In genomic region chr5:96911550-96912253, GRCm38 (mm10) we compare ENCODE assay signal across 8 mouse cellular contexts.
A peak's percentile ranks its signal among the peaks of the same experiment; 100 is the strongest.
DNase-seq lines count a peak whose midpoint lies in the region; ATAC-seq lines count a peak whose summit lies in the region.

No protein-coding gene starts in this region.

- peak; percentile 52; the same call in 1 of the 2 replicates for ATAC-seq in heart, embryonic 13.5 days (ENCODE audit: extremely low read depth, insufficient number of reproducible peaks, low FRiP score, low TSS enrichment)
- no peak for ATAC-seq in cerebellum, adult (ENCODE audit: insufficient number of reproducible peaks, low FRiP score, low TSS enrichment)

- 45% methylated on average over 13 of the region's 13 CpGs for WGBS in heart, embryonic 13.5 days

- no peaks in the 10 kb centered on the region for H3K9me3 ChIP-seq in heart, embryonic 13.5 days

- no peaks in the 10 kb centered on the region for H3K36me3 ChIP-seq in heart, embryonic 13.5 days

- H3K4me3 ChIP-seq in heart, embryonic 13.5 days = peak overlapping the region; percentile 26

- H3K9ac ChIP-seq in heart, embryonic 13.5 days = no peak overlapping the region

- H3K4me1 ChIP-seq in heart, embryonic 13.5 days = peaks cover 34% of the 10 kb centered on the region

- peak overlapping the region; percentile 53 for H3K4me2 ChIP-seq in heart, embryonic 13.5 days

- peak; percentile 15 for DNase-seq in right cerebral cortex, adult 18-20 months
- DNase-seq in right cerebral cortex, postnatal 4 days = no peak
- peak; percentile 57 for DNase-seq in c-Kit-positive CD71-positive TER-119-negative erythroid progenitor cells, embryonic 14.5 days (ENCODE audit: low read depth)
- DNase-seq in kidney, postnatal 14 days = peak; percentile 79
- DNase-seq in lung, postnatal 14 days = peak; percentile 74
- DNase-seq in spleen, adult 18-20 months = peak; percentile 35 to 49

- no peaks in the 10 kb centered on the region for H3K27me3 ChIP-seq in heart, embryonic 13.5 days (replicated peaks)

- peak overlapping the region; percentile 70 for H3K27ac ChIP-seq in heart, embryonic 13.5 days (replicated peaks)
